Mouse (Mus musculus) embryonic facial prominence, embryonic 15.5 days (tissue): Measurements from ENCODE around the gene Tmem238. TPM values are rescaled to one million over a fixed set of nuclear protein-coding genes. Genes with fewer than 3 reads are reported as not detected.
"Not testable (repeated sequence)": the region's sequence is repeated elsewhere in the genome, so short reads cannot be mapped to it uniquely, and the experiment has no call there.

Experiments used
- ATAC-seq: fragments of 200-750 bp; cut with Nextera tagmentation; 2 replicates; pipeline ENCODE4 v1.8.0; 2017; ENCODE audit warnings: low read depth, moderate TSS enrichment; ENCODE audit not compliant: insufficient number of reproducible peaks, low FRiP score, low TSS enrichment
- H3K27ac ChIP-seq: fragments of 300-500 bp; sonication (generic); replicated peaks from 2 replicates; pipeline ENCODE4 v1.5.1; 2015; ENCODE audit warnings: mild to moderate bottlenecking, inconsistent platforms
- H3K27me3 ChIP-seq: fragments of 300-500 bp; sonication (generic); 2 replicates; pipeline ENCODE4 v1.6.1; 2015; ENCODE audit warnings: inconsistent platforms
- H3K36me3 ChIP-seq: fragments of 300-500 bp; sonication (generic); 2 replicates; pipeline ENCODE4 v1.6.1; 2015; ENCODE audit warnings: mild to moderate bottlenecking, inconsistent platforms
- H3K4me1 ChIP-seq: fragments of 300-500 bp; sonication (generic); 2 replicates; pipeline ENCODE4 v1.6.1; 2015; ENCODE audit warnings: inconsistent platforms
- H3K4me2 ChIP-seq: fragments of 300-500 bp; sonication (generic); replicated peaks from 2 replicates; pipeline ENCODE4 v1.6.1; 2015; ENCODE audit warnings: mild to moderate bottlenecking, inconsistent platforms
- H3K4me3 ChIP-seq: fragments of 300-500 bp; sonication (generic); replicated peaks from 2 replicates; pipeline ENCODE4 v1.5.1; 2015; ENCODE audit warnings: mild to moderate bottlenecking, inconsistent platforms
- H3K9ac ChIP-seq: fragments of 300-500 bp; sonication (generic); 2 replicates; pipeline ENCODE4 v1.6.1; 2015; ENCODE audit warnings: inconsistent platforms
- H3K9me3 ChIP-seq: fragments of 300-500 bp; sonication (generic); replicated peaks from 2 replicates; pipeline ENCODE4 v1.6.1; 2016; ENCODE audit warnings: inconsistent platforms
- WGBS: fragments of 180-500 bp; shearing (Covaris S2); methylation state at CpG from one replicate; pipeline ENCODE4 v1.1.7; 2015; 5-methylcytosine and 5-hydroxymethylcytosine counted together
- polyA plus RNA-seq: library from polyadenylated mRNA; unstranded; fragments of >200 nt; fragmentation: Nextera tagmentation; extraction: Ambion mirVana; gene quantifications from 2 replicates; pipeline ENCODE4 v1.2.1, GENCODE M21; 2015

Tmem238 gene
- polyA plus RNA-seq: 11.4 and 11.8 TPM in 2 replicates

DNA sequence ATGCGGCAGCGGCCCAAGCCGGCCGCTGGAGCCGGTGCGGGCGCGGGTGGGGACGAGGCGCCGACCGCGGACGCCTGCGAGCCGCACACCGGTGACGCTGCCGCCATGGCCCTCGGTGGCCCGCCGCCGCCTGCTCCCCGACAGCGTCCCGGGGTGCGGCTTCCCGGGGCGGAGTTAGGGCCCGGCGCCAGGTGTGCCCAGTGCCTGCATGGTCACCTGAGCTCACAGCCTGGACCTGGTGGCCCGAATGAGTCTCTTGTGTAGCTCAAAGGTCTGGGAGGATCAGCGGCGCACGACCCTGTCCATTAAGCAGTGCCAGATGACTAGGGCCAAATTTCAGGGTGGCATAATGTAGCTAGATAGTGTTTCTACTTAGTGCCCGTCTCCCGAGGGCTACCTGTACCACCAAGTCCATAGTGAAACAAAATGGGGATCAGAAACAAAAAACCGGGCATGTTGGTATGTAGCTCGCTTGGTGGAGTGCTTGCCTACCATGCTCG, at the start of gene Tmem238:
Gene Tmem238, minus strand, starts transcription at position 221 of the 500 bp plus-strand sequence.
- 0 out of 2 replicates have a peak, but pooled peaks have one; percentile 26 for ATAC-seq
- 7% methylated on average over 40 of the region's 40 CpGs for WGBS

DNA sequence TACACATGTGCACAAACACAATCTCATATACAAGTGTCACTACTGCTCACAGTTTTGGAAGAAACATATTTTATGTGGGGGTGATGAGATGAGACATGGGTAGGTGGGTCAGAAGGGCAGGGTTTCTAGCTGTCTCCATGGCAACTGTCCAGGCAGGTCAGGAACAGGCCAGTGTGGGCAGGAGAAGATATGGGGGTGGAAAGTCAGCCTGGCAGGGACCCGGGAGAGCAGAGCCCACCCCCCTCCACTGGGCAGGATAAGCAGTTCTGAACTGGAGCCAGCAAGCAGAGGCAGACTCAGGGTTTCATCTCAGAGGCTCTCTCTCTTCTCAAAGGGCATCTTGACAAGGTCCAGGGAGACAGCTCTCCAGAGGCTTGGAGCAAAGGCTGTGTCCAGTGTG, 48.2 kb upstream of the Tmem238 start:
- Histone ChIP-seq H3K27me3 (peaks cover 77% of the 10 kb centered on the region), H3K4me1 (peaks cover 17% of the 10 kb centered on the region), H3K27ac (no peak overlapping the region), H3K9me3 (no peaks in the 10 kb centered on the region), H3K9ac (no peak overlapping the region), H3K4me3 (no peak overlapping the region), H3K36me3 (no peaks in the 10 kb centered on the region), H3K4me2 (no peak overlapping the region)
- 30% methylated on average over 1 of the region's 1 CpGs for WGBS
- ATAC-seq: no peak

More for the DNA sequence above, at the start of gene Tmem238:
- Histone ChIP-seq H3K27me3 (peaks cover 10% of the 10 kb centered on the region), H3K9ac (peak within 1 kb of the TSS; percentile 60), H3K27ac (peak within 1 kb of the TSS; percentile 40), H3K4me1 (peaks cover 22% of the 10 kb centered on the region), H3K4me3 (peak within 1 kb of the TSS; percentile 57), H3K9me3 (no peaks in the 10 kb centered on the region), H3K4me2 (peak within 1 kb of the TSS; percentile 92), H3K36me3 (peaks cover 8% of the 10 kb centered on the region; the same call in 1 of the 2 replicates)

DNA sequence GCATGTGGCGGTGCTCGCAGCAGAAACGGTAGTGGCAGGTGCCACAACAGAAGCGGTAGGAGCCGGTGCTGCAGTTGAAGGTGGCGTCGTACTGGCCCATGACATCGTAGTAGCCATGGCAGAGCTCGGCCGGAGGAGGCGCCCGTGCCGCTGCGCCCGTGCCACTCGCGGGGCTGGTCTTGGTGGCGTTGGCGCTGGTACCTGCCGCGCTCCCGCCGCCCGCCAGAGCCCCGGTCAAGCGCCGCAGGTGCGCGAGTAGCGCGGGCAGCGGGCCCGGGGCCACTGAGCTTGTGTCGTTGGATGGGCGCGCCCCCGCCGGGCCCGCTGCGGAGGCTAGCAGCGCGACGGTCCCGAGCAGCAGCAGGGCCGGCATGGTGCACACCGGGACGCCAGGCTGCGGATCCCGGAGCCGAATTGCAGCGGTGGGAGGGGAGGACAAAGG, 46.9 kb upstream of the Tmem238 start:
- Histone ChIP-seq H3K27ac (no peak overlapping the region), H3K27me3 (peaks cover 70% of the 10 kb centered on the region), H3K36me3 (no peaks in the 10 kb centered on the region), H3K9ac (peak overlapping the region; percentile 31), H3K4me3 (peak overlapping the region; percentile 47), H3K4me1 (peaks cover 10% of the 10 kb centered on the region), H3K4me2 (peak overlapping the region; percentile 87), H3K9me3 (no peaks in the 10 kb centered on the region)
- ATAC-seq: peak; percentile 82
- WGBS: under 1% methylated on average over 51 of the region's 51 CpGs

DNA sequence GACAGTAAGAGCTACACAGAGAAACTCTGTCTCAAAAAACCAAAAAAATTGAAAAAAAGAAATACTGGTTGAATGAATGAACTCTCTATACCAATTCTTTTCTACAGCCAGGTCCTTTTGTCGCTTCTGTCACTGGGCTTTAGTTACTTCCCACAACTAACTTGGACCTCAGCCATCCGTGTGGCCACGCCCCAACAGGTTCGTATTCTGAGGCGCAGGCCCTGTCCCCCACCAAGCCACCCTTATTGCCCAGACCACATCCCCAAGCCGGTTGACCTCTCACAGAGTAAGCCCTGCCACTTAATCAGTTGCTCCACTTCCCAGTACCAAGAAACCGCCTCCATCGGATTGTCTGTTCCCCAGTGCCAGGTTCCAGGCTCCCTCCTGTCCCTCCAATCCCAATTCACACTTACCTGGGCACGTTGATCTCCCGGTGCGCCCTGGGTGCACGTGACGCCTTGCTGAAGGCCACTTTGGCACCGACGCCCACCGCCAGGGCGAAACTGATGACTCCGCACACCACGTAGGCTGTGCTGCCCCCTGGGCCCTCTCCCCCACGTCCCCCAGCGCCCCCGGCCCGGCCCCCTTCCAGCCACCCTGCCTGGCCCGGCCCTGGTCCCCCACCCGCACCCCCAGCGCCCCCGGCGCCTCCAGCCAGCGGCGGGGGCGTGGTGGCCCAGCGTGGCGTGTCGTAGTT, 46.3 kb upstream of the Tmem238 start:
- Histone ChIP-seq H3K4me2 (peak overlapping the region; percentile 87), H3K9ac (no peak overlapping the region; the same call in 1 of the 2 replicates), H3K27me3 (peaks cover 74% of the 10 kb centered on the region), H3K4me3 (peak overlapping the region; percentile 47), H3K4me1 (peaks cover 10% of the 10 kb centered on the region), H3K9me3 (no peaks in the 10 kb centered on the region), H3K27ac (no peak overlapping the region), H3K36me3 (no peaks in the 10 kb centered on the region)
- peak; percentile 16; the same call in 1 of the 2 replicates for ATAC-seq
- WGBS: 5% methylated on average over 34 of the region's 34 CpGs

DNA sequence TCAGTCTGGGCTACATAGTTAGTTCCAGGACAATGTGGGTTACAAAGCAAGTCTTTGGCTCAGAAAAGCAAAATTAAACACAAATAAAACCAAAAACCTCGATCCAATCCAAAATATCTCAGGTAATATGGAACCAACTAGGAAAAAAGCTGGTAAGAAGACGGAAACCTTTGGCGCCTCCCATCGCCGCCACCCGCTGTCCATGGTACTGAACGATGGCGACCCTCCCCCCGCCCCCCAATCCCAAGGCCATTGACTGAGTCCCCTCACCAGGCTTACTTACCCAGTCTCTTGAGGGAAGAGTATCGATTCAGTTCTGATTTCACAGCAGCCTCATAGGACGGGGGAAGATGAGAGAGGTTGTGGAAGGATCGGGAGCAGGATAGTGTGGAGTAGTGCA, 41.0 kb upstream of the Tmem238 start:
- ATAC-seq: no peak
- Histone ChIP-seq H3K9me3 (no peaks in the 10 kb centered on the region), H3K36me3 (no peaks in the 10 kb centered on the region), H3K9ac (no peak overlapping the region), H3K4me3 (no peak overlapping the region), H3K4me1 (no peaks in the 10 kb centered on the region), H3K27me3 (peaks cover 43% of the 10 kb centered on the region), H3K4me2 (no peak overlapping the region), H3K27ac (no peak overlapping the region)
- 7% methylated on average over 12 of the region's 12 CpGs for WGBS

DNA sequence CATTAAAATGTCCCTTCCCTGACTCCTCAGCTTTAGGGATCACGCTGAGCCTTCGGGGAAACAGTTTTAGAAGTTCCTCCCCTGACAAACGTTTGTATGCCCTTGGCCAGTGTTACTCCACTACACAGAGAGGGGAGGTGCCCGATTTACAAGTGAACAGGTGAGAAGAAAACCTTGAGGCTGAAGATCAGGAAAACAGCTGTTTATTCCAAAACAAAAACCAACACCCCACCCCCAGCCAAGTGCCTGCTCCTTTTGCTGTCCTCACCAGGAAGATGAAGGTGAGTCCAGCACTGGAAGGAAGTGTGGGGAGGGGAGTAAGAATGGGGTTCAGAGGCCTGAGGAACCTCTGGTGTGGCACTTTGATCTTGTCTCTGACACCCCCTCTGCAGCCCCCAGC, 35.9 kb upstream of the Tmem238 start:
- Histone ChIP-seq H3K4me1 (no peaks in the 10 kb centered on the region), H3K27me3 (peaks cover 7% of the 10 kb centered on the region), H3K4me3 (no peak overlapping the region), H3K27ac (no peak overlapping the region), H3K9ac (no peak overlapping the region), H3K9me3 (no peaks in the 10 kb centered on the region), H3K36me3 (no peaks in the 10 kb centered on the region), H3K4me2 (no peak overlapping the region)
- 49% methylated on average over 4 of the region's 4 CpGs for WGBS
- ATAC-seq: no peak

DNA sequence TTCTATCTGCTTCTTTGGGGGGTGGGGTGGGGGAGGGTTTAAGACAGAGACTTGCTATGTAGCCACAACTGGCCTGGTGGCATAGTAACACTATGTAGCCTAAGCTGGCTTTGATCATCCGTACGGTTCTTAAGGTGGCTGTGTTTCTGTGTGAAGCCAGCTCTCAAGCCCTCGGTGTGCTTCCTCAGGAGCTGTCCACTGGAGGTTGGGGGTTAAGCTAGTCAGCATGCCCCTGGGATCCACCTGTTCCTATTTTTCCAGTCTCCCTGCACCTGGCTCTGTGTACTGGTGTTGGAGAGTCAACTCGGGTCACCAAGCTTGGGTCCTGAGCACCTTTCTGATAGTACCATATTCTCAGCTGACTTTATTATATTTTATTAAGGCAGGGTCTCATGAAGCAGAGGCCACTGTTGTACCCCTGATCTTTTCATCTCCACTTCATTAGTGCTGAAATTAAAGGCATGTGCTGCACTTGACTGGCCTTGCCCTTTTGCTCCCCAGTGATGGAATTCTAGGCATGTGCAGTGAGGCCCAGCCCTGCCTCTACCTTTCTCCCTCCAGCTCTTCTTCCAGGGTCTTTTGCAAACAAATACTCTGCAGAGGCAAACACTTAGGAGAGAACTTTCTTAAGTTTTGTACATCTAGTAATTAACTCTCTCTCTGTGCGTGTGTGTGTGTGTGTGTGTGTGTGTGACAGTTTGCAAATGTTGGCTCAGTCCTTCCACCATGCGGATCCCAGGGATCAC, 32.9 kb upstream of the Tmem238 start:
- Histone ChIP-seq H3K4me2 (no peak overlapping the region), H3K27me3 (no peaks in the 10 kb centered on the region), H3K36me3 (no peaks in the 10 kb centered on the region), H3K4me3 (no peak overlapping the region), H3K9me3 (no peaks in the 10 kb centered on the region), H3K27ac (no peak overlapping the region), H3K4me1 (no peaks in the 10 kb centered on the region), H3K9ac (no peak overlapping the region)
- 40% methylated on average over 6 of the region's 6 CpGs for WGBS
- no peak for ATAC-seq

DNA sequence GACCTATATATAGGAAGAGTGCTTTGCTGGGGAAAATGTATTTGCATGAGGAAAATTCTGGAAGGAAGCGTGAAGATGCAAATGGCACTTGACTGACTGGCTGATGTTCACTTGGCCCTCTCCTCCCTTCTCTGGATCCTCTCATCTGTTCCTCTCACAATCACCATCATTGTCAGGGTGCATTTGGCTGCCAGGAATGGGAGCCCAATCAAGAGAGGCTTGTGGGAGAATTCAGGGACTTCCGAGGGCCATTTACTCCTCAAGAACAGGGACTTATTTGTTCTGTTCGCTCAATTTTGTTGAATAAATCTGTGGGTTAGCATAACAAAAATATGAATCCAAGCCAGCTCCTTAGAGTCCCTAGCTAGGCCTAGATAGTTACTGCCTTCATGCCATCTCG, 32.2 kb upstream of the Tmem238 start:
- Histone ChIP-seq H3K4me3 (no peak overlapping the region), H3K4me2 (no peak overlapping the region), H3K4me1 (no peaks in the 10 kb centered on the region), H3K27ac (no peak overlapping the region), H3K9me3 (no peaks in the 10 kb centered on the region), H3K27me3 (no peaks in the 10 kb centered on the region), H3K36me3 (no peaks in the 10 kb centered on the region), H3K9ac (no peak overlapping the region)
- ATAC-seq: no peak
- 73% methylated on average over 4 of the region's 4 CpGs for WGBS

DNA sequence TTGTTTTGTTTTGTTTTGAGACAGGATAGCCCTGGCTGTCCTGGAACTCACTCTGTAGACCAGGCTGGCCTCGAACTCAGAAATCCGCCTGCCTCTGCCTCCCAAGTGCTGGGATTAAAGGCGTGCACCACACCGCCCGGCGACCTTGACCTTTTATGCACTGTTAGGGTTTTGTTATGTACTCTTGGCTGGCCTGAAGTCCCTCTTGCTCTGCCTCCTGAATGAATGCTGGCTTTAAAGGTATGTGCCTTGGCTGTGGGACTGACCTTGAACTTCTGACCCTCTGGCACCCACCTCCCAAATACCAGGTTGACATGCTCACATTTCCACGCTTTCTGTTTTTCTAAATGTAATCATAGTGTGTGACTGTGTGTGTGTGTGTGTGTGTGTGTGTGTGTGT, 31.5 kb upstream of the Tmem238 start:
- H3K4me2 ChIP-seq, H3K4me1 ChIP-seq, H3K27me3 ChIP-seq, H3K27ac ChIP-seq, ATAC-seq, H3K4me3 ChIP-seq, H3K9me3 ChIP-seq, H3K36me3 ChIP-seq, H3K9ac ChIP-seq: not testable (repeated sequence)
- 87% methylated on average over 7 of the region's 7 CpGs for WGBS

DNA sequence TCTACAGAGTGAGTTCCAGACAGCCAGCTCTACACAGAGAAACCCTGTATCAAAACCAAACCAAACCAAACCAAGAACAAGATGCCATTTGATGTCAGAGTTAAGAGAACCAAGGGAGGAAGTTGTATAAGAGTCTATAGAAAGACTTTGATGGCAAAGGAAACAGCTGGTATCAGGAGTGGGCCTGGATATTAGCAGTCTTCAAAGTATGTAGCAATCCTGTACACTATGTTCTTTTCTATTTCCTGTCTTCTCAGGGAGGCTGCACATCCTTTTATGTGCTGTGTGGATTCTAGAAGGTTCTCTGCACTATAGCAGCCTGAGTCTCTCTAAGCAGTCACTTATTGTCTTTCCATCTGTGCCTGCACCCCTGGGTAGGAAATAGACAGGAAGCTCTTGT, 27.1 kb upstream of the Tmem238 start:
- Histone ChIP-seq H3K27ac (no peak overlapping the region), H3K36me3 (no peaks in the 10 kb centered on the region), H3K4me2 (no peak overlapping the region), H3K4me3 (no peak overlapping the region), H3K27me3 (no peaks in the 10 kb centered on the region), H3K9ac (no peak overlapping the region), H3K9me3 (no peaks in the 10 kb centered on the region), H3K4me1 (peaks cover 6% of the 10 kb centered on the region; the same call in 1 of the 2 replicates)
- no peak for ATAC-seq

DNA sequence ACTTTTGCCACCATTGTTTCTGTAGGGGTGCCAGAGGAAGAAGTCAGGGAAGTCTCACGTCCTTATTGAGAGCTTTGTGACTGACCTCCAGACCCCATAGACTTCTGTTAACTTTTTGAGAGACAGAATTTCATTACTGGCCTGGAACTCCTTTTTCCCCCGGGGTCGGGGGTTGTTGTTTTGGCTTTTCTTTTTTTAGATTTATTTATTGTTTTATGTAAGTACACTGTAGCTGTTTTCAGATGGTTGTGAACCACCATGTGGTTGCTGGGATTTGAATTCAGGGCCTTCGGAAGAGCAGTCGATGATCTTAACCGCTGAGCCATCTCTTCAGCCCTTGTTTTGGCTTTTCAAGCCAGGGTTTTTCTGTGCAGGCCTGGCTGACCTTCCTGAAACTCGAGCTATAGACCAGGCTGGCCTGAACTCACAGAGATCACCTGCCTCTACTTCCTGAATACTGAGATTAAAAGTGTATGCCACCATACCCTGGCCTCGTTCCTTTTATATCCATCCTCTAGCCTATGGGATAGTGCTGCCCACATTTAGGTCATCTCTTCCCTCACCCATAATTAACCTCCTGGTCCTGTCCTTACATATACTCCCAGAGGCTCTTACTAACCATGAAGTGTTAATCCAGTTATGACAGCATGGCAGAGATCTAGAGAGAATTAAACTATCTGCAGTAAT, 23.8 kb upstream of the Tmem238 start:
- no peak for ATAC-seq
- WGBS: 20% methylated on average over 8 of the region's 8 CpGs
- H3K36me3 ChIP-seq: peaks cover 28% of the 10 kb centered on the region; the same call in 1 of the 2 replicates

More for the DNA sequence above, 23.8 kb upstream of the Tmem238 start:
- peak overlapping the region; percentile 98 for H3K4me3 ChIP-seq
- peaks cover 30% of the 10 kb centered on the region for H3K4me1 ChIP-seq
- H3K9ac ChIP-seq: peak overlapping the region; percentile 39
- no peaks in the 10 kb centered on the region for H3K9me3 ChIP-seq
- no peaks in the 10 kb centered on the region for H3K27me3 ChIP-seq
- H3K4me2 ChIP-seq: peak overlapping the region; percentile 72
- peak overlapping the region; percentile 97 for H3K27ac ChIP-seq
